Mouse (Mus musculus) erythroblast, embryonic 14.5 days (primary cell): ENCODE data around the gene Parvb. TPM values are rescaled to one million over a fixed set of nuclear protein-coding genes. Genes with fewer than 3 reads are reported as not detected.

ENCODE experiments used
- H3K27me3 ChIP-seq: 2 replicates; pipeline ENCODE4 v1.6.1; 2012; ENCODE audit warnings: inconsistent platforms; ENCODE audit not compliant: control insufficient read depth
- H3K36me3 ChIP-seq: 2 replicates; pipeline ENCODE4 v1.6.1; 2012; ENCODE audit warnings: mild to moderate bottlenecking, inconsistent platforms; ENCODE audit not compliant: control insufficient read depth
- H3K4me1 ChIP-seq: 2 replicates; pipeline ENCODE4 v1.6.1; 2012; ENCODE audit warnings: inconsistent platforms; ENCODE audit not compliant: control insufficient read depth
- H3K4me3 ChIP-seq: replicated peaks from 2 replicates; pipeline ENCODE3; 2012; ENCODE audit warnings: moderate library complexity, mild to moderate bottlenecking, inconsistent platforms
- H3K9me3 ChIP-seq: 2 replicates; pipeline ENCODE4 v1.6.1; 2012; ENCODE audit warnings: low read length, inconsistent platforms, mixed read lengths; ENCODE audit not compliant: control insufficient read depth
- GATA1 ChIP-seq: IDR thresholded peaks from 2 replicates; pipeline ENCODE4 v1.6.1; 2012; ENCODE audit warnings: low read length, inconsistent platforms, mixed read lengths
- TAL1 ChIP-seq: IDR thresholded peaks from 3 replicates; pipeline ENCODE4 v1.6.1; 2012; ENCODE audit warnings: low read length, inconsistent platforms, mixed read lengths
- polyA plus RNA-seq: library from polyadenylated mRNA; stranded (reverse); fragments of >175 nt; gene quantifications from 2 replicates; pipeline ENCODE4 v1.2.3, GENCODE M21; 2012

Parvb gene
- polyA plus RNA-seq, 1 experiment, result 6.3 TPM

GRCm38 (mm10) chr15:84310271-84310670 lies 78.4 kb downstream of the Parvb start:
- H3K4me3 ChIP-seq, result no peak overlapping the region
- no peaks in the 10 kb centered on the region for H3K9me3 ChIP-seq
- no peaks in the 10 kb centered on the region for H3K27me3 ChIP-seq
- peaks cover 44% of the 10 kb centered on the region for H3K36me3 ChIP-seq
- TF ChIP-seq GATA1 (no peak), TAL1 (no peak)
- peaks cover 32% of the 10 kb centered on the region for H3K4me1 ChIP-seq

GRCm38 (mm10) chr15:84311295-84312085 lies 79.6 kb downstream of the Parvb start:
- no peaks in the 10 kb centered on the region for H3K27me3 ChIP-seq
- H3K36me3 ChIP-seq, result peaks cover 40% of the 10 kb centered on the region
- H3K4me1 ChIP-seq, result peaks cover 32% of the 10 kb centered on the region
- no peak overlapping the region for H3K4me3 ChIP-seq
- no peaks in the 10 kb centered on the region for H3K9me3 ChIP-seq
- TF ChIP-seq TAL1 (no peak), GATA1 (no peak)

DNA sequence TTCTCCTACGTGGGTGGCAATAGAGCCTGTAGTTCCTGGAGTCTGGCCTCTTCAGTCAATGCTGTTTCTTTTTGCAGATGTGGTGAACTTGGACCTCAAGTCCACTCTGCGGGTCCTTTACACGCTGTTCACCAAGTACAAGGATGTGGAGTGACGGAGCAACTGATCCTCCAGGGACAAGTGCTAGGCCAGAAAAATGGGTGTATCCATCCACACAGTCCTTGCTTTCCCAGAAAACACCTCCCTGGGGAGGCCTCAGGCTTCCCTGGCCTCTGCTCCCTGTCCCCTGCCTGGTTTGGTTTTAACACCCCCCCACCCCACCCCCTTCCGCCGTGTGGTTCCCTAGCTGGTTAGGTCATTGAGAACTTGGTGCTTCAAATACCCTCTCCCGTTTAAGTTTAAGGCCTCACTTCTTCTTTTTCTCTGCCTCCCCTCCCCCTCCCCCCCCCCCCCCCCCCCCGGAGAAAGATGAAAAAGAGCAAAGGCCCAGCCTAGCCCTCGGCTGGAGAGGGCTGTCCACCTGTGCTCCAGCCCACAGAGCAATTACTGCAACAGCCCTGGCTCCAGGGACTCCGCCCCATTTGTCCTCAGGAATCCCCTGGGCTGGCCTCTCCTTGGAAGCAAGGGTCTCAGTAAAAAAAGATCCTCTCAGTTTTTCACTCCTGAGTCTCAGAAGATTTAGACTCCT lies 81.2 kb downstream of the Parvb start:
- Histone ChIP-seq H3K4me1 (peaks cover 32% of the 10 kb centered on the region), H3K27me3 (no peaks in the 10 kb centered on the region), H3K36me3 (peaks cover 34% of the 10 kb centered on the region), H3K9me3 (no peaks in the 10 kb centered on the region), H3K4me3 (no peak overlapping the region)
- TF ChIP-seq TAL1, result no peak
- TF ChIP-seq GATA1, result no peak

- TF ChIP-seq GATA1 (no peak), TAL1 (no peak)
- Histone ChIP-seq H3K36me3 (peaks cover 33% of the 10 kb centered on the region), H3K4me1 (peaks cover 32% of the 10 kb centered on the region), H3K27me3 (no peaks in the 10 kb centered on the region), H3K4me3 (no peak overlapping the region), H3K9me3 (no peaks in the 10 kb centered on the region)
These were observed 81.7 kb downstream of the Parvb start for GRCm38 (mm10) chr15:84313566-84313878.

GRCm38 (mm10) chr15:84314420-84315080 lies 82.7 kb downstream of the Parvb start:
- TF ChIP-seq TAL1 (no peak), GATA1 (no peak)
- Histone ChIP-seq H3K36me3 (peaks cover 22% of the 10 kb centered on the region), H3K27me3 (no peaks in the 10 kb centered on the region), H3K9me3 (no peaks in the 10 kb centered on the region), H3K4me3 (no peak overlapping the region), H3K4me1 (peaks cover 32% of the 10 kb centered on the region)

GRCm38 (mm10) chr15:84315276-84316046 lies 83.6 kb downstream of the Parvb start:
- H3K27me3 ChIP-seq, result no peaks in the 10 kb centered on the region
- no peak for TF ChIP-seq TAL1
- TF ChIP-seq GATA1, result no peak
- no peaks in the 10 kb centered on the region for H3K9me3 ChIP-seq
- no peak overlapping the region for H3K4me3 ChIP-seq
- H3K4me1 ChIP-seq, result peaks cover 28% of the 10 kb centered on the region
- H3K36me3 ChIP-seq, result peaks cover 18% of the 10 kb centered on the region

DNA sequence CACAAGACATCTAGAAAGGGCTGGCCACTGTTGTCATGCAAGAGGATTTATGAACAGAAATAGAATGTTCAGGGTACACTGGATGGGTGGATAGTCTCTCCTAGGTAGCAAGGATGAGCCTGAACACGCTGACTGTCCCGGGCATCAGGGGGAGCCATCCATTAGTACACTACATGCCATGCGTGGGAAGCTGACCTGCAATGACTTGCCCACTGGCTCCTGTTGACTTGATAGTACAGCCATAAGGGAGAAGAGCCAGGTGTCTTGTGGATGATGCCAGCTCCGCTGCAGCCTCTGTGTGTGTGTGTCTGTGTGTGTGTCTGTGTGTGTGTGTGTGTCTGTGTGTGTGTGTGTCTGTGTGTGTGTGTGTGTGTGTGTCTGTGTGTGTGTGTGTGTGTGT lies 87.5 kb downstream of the Parvb start:
- TF ChIP-seq GATA1 (no peak), TAL1 (no peak)
- no peak overlapping the region for H3K4me3 ChIP-seq
- no peaks in the 10 kb centered on the region for H3K9me3 ChIP-seq
- no peaks in the 10 kb centered on the region for H3K4me1 ChIP-seq
- H3K27me3 ChIP-seq, result no peaks in the 10 kb centered on the region
- H3K36me3 ChIP-seq, result no peaks in the 10 kb centered on the region; the same call in 1 of the 2 replicates

- no peaks in the 10 kb centered on the region for H3K36me3 ChIP-seq
- no peaks in the 10 kb centered on the region for H3K27me3 ChIP-seq
- H3K9me3 ChIP-seq, result no peaks in the 10 kb centered on the region
- TF ChIP-seq TAL1 (no peak), GATA1 (no peak)
- H3K4me1 ChIP-seq, result no peaks in the 10 kb centered on the region
- no peak overlapping the region for H3K4me3 ChIP-seq
These were observed 89.8 kb downstream of the Parvb start for GRCm38 (mm10) chr15:84321544-84322174.
